Mouse (Mus musculus): ENCODE results near the gene Gpatch2.

DNA sequence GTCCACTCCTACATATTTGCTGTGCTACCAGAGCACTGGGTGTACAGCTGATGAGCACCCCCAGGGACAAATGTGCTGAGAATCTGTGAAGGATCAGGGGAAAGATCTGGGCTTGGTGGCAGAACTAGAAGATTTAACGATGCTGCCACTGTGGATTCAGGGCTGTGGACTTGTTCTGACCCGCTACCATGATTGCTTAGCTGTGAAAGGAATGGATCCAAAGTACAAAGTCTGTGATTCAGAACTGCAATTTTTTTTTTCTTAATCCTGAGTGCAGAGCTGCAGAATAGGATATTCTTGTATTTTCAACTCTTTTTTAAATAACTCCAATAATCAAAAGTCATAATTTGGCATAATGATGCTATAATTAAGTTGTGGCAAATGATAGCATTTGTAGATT, 100.5 kb downstream of the Gpatch2 start:
- no peak for TF ChIP-seq USF1 (IDR thresholded peaks at IDR 0.05; ENCODE audit: low read depth)
- TF ChIP-seq POLR2A (IDR thresholded peaks at IDR 0.05; ENCODE audit: insufficient read length, low read depth): no peak
- no peak for TF ChIP-seq POLR2AphosphoS2 (IDR thresholded peaks at IDR 0.05; ENCODE audit: insufficient read length, low read depth)
- TF ChIP-seq MAX (IDR thresholded peaks at IDR 0.05; ENCODE audit: low read depth): no peak
- no peak for TF ChIP-seq E2F4 (IDR thresholded peaks at IDR 0.05; ENCODE audit: insufficient read depth)
- no peak for TF ChIP-seq MYOG (IDR thresholded peaks at IDR 0.05; ENCODE audit: control insufficient read depth in 1 of 3, insufficient read depth in 1 of 3, insufficient read length in 2 of 3, low read depth in 2 of 3)
- no peak for TF ChIP-seq REST (IDR thresholded peaks at IDR 0.05; ENCODE audit: insufficient read depth, insufficient read length)
- no peak for TF ChIP-seq TCF12 (IDR thresholded peaks at IDR 0.05; ENCODE audit: insufficient read depth, poor library complexity, severe bottlenecking)
- no peak for TF ChIP-seq MYOD1 (IDR thresholded peaks at IDR 0.05; ENCODE audit: control insufficient read depth in 1 of 3, insufficient read length in 2 of 3, low read depth in 2 of 3)
- no peak for TF ChIP-seq CEBPB (IDR thresholded peaks at IDR 0.05; ENCODE audit: insufficient read depth, poor library complexity, severe bottlenecking)
- no peak for TF ChIP-seq SRF (IDR thresholded peaks at IDR 0.05; ENCODE audit: control insufficient read depth, insufficient read length, low read depth)

All from myocyte (in vitro differentiated cells).